Mouse (Mus musculus) limb, embryonic 10.5 days (tissue): ENCODE data around the gene Tmem63a. TPM values are rescaled to one million over a fixed set of nuclear protein-coding genes. Genes with fewer than 3 reads are reported as not detected.
A peak's percentile ranks its signal among the peaks of the same experiment; 100 is the strongest.

Experiments
- DNase-seq: peaks from one replicate; pipeline ENCODE4 v3.0.0-alpha.2; 2017; ENCODE audit warnings: low spot score
- H3K27ac ChIP-seq: fragments of 300-500 bp; sonication (generic); 2 replicates; pipeline ENCODE4 v1.5.1; 2016; ENCODE audit warnings: mild to moderate bottlenecking
- H3K27me3 ChIP-seq: fragments of 300-500 bp; sonication (generic); 2 replicates; pipeline ENCODE4 v1.6.1; 2016; ENCODE audit warnings: low read depth, mild to moderate bottlenecking; ENCODE audit not compliant: poor library complexity, severe bottlenecking
- H3K36me3 ChIP-seq: fragments of 300-500 bp; sonication (generic); 2 replicates; pipeline ENCODE4 v1.6.1; 2016; ENCODE audit warnings: mild to moderate bottlenecking, moderate library complexity
- H3K4me1 ChIP-seq: fragments of 300-500 bp; sonication (generic); 2 replicates; pipeline ENCODE4 v1.6.1; 2016
- H3K4me3 ChIP-seq: fragments of 300-500 bp; sonication (generic); 2 replicates; pipeline ENCODE4 v1.5.1; 2016; ENCODE audit warnings: mild to moderate bottlenecking, moderate library complexity
- H3K9me3 ChIP-seq: fragments of 300-500 bp; sonication (generic); replicated peaks from 2 replicates; pipeline ENCODE4 v1.6.1; 2016; ENCODE audit warnings: mild to moderate bottlenecking
- WGBS: fragments of 180-500 bp; shearing (Covaris S2); methylation state at CpG from one replicate; pipeline ENCODE4 v1.1.7; 2016; 5-methylcytosine and 5-hydroxymethylcytosine counted together
- polyA plus RNA-seq: library from polyadenylated mRNA; unstranded; fragments of >200 nt; fragmentation: Nextera tagmentation; extraction: Ambion mirVana; gene quantifications from 2 replicates; pipeline ENCODE4 v1.2.1, GENCODE M21; 2016

Tmem63a gene
- polyA plus RNA-seq, 1 experiment from 2014 or later: 6.2 TPM

GRCm38 (mm10) chr1:180952085-180952746 is 10.1 kb downstream of the Tmem63a start:
- H3K36me3 ChIP-seq: peaks cover 9% of the 10 kb centered on the region; the same call in 1 of the 2 replicates

GRCm38 (mm10) chr1:180952808-180953207 is 10.7 kb downstream of the Tmem63a start:
- Histone ChIP-seq H3K4me1 (peaks cover 21% of the 10 kb centered on the region), H3K4me3 (no peak overlapping the region), H3K36me3 (peaks cover 9% of the 10 kb centered on the region; the same call in 1 of the 2 replicates), H3K27ac (no peak overlapping the region), H3K9me3 (no peaks in the 10 kb centered on the region), H3K27me3 (no peaks in the 10 kb centered on the region)
- 89% methylated on average over 5 of the region's 5 CpGs for WGBS
- no peak for DNase-seq

More at GRCm38 (mm10) chr1:180952085-180952746, 10.1 kb downstream of the Tmem63a start:
- no peak for DNase-seq
- H3K4me1 ChIP-seq: peaks cover 21% of the 10 kb centered on the region
- no peak overlapping the region for H3K4me3 ChIP-seq
- no peak overlapping the region for H3K27ac ChIP-seq
- H3K27me3 ChIP-seq: no peaks in the 10 kb centered on the region
- no peaks in the 10 kb centered on the region for H3K9me3 ChIP-seq
- 75% methylated on average over 6 of the region's 6 CpGs for WGBS

GRCm38 (mm10) chr1:180956401-180956800 is 14.3 kb downstream of the Tmem63a start:
- H3K4me1 ChIP-seq: peaks cover 9% of the 10 kb centered on the region
- peaks cover 5% of the 10 kb centered on the region; the same call in 1 of the 2 replicates for H3K36me3 ChIP-seq
- no peak overlapping the region for H3K27ac ChIP-seq
- no peaks in the 10 kb centered on the region for H3K27me3 ChIP-seq
- WGBS: 92% methylated on average over 8 of the region's 8 CpGs
- H3K9me3 ChIP-seq: no peaks in the 10 kb centered on the region
- no peak overlapping the region for H3K4me3 ChIP-seq
- DNase-seq: no peak

GRCm38 (mm10) chr1:180956973-180957381 is 14.8 kb downstream of the Tmem63a start:
- no peaks in the 10 kb centered on the region for H3K9me3 ChIP-seq
- no peak overlapping the region for H3K27ac ChIP-seq
- H3K4me3 ChIP-seq: no peak overlapping the region
- no peak for DNase-seq
- H3K27me3 ChIP-seq: no peaks in the 10 kb centered on the region
- 89% methylated on average over 8 of the region's 8 CpGs for WGBS
- H3K36me3 ChIP-seq: peaks cover 5% of the 10 kb centered on the region; the same call in 1 of the 2 replicates
- peaks cover 9% of the 10 kb centered on the region for H3K4me1 ChIP-seq

GRCm38 (mm10) chr1:180957989-180958388 is 15.8 kb downstream of the Tmem63a start:
- Histone ChIP-seq H3K4me3 (no peak overlapping the region), H3K36me3 (peaks cover 5% of the 10 kb centered on the region; the same call in 1 of the 2 replicates), H3K9me3 (no peaks in the 10 kb centered on the region), H3K27ac (no peak overlapping the region), H3K27me3 (no peaks in the 10 kb centered on the region), H3K4me1 (peaks cover 9% of the 10 kb centered on the region)
- DNase-seq: no peak
- WGBS: 85% methylated on average over 3 of the region's 3 CpGs

- no peak overlapping the region for H3K27ac ChIP-seq
- no peaks in the 10 kb centered on the region for H3K27me3 ChIP-seq
- H3K4me1 ChIP-seq: peaks cover 6% of the 10 kb centered on the region
- H3K9me3 ChIP-seq: no peaks in the 10 kb centered on the region
- no peak for DNase-seq
- WGBS: 67% methylated on average over 3 of the region's 3 CpGs
- peaks cover 5% of the 10 kb centered on the region; the same call in 1 of the 2 replicates for H3K36me3 ChIP-seq
- no peak overlapping the region for H3K4me3 ChIP-seq
These were observed 16.7 kb downstream of the Tmem63a start for GRCm38 (mm10) chr1:180958797-180959196.

- no peak overlapping the region for H3K27ac ChIP-seq
- H3K9me3 ChIP-seq: no peaks in the 10 kb centered on the region
- H3K4me3 ChIP-seq: no peak overlapping the region
- H3K27me3 ChIP-seq: no peaks in the 10 kb centered on the region
- DNase-seq: no peak
- no peaks in the 10 kb centered on the region; the same call in 1 of the 2 replicates for H3K4me1 ChIP-seq
- H3K36me3 ChIP-seq: peaks cover 4% of the 10 kb centered on the region; the same call in 1 of the 2 replicates
- 90% methylated on average over 3 of the region's 3 CpGs for WGBS
These were observed 23.6 kb downstream of the Tmem63a start for GRCm38 (mm10) chr1:180965786-180966185.

- H3K9me3 ChIP-seq: no peaks in the 10 kb centered on the region
- WGBS: 71% methylated on average over 3 of the region's 3 CpGs
- DNase-seq: no peak
- no peaks in the 10 kb centered on the region; the same call in 1 of the 2 replicates for H3K4me1 ChIP-seq
- H3K36me3 ChIP-seq: peaks cover 4% of the 10 kb centered on the region; the same call in 1 of the 2 replicates
- no peak overlapping the region for H3K27ac ChIP-seq
- no peak overlapping the region for H3K4me3 ChIP-seq
- no peaks in the 10 kb centered on the region for H3K27me3 ChIP-seq
These were observed 24.4 kb downstream of the Tmem63a start for GRCm38 (mm10) chr1:180966542-180966941.

- Histone ChIP-seq H3K4me1 (no peaks in the 10 kb centered on the region; the same call in 1 of the 2 replicates), H3K27me3 (no peaks in the 10 kb centered on the region), H3K9me3 (no peaks in the 10 kb centered on the region), H3K4me3 (no peak overlapping the region), H3K27ac (no peak overlapping the region), H3K36me3 (peaks cover 4% of the 10 kb centered on the region; the same call in 1 of the 2 replicates)
- no peak for DNase-seq
- WGBS: 89% methylated on average over 7 of the region's 7 CpGs
These were observed 25.1 kb downstream of the Tmem63a start for GRCm38 (mm10) chr1:180967261-180967660.

- Histone ChIP-seq H3K4me3 (no peak overlapping the region), H3K9me3 (no peaks in the 10 kb centered on the region), H3K36me3 (no peaks in the 10 kb centered on the region; the same call in 1 of the 2 replicates), H3K27ac (no peak overlapping the region), H3K4me1 (peaks cover 3% of the 10 kb centered on the region), H3K27me3 (no peaks in the 10 kb centered on the region)
- 86% methylated on average over 10 of the region's 11 CpGs for WGBS
- no peak for DNase-seq
These were observed 30.8 kb downstream of the Tmem63a start for GRCm38 (mm10) chr1:180972941-180973340.

- Histone ChIP-seq H3K27me3 (no peaks in the 10 kb centered on the region), H3K4me3 (no peak overlapping the region), H3K4me1 (peaks cover 3% of the 10 kb centered on the region), H3K36me3 (no peaks in the 10 kb centered on the region), H3K9me3 (no peaks in the 10 kb centered on the region), H3K27ac (no peak overlapping the region)
- DNase-seq: peak; percentile 60
- WGBS: 62% methylated on average over 14 of the region's 14 CpGs
These were observed 32.1 kb downstream of the Tmem63a start for GRCm38 (mm10) chr1:180974126-180974746.

GRCm38 (mm10) chr1:180976110-180976679 is 34.1 kb downstream of the Tmem63a start:
- no peak overlapping the region for H3K4me3 ChIP-seq
- DNase-seq: no peak
- H3K27ac ChIP-seq: no peak overlapping the region
- WGBS: 66% methylated on average over 4 of the region's 4 CpGs
- H3K36me3 ChIP-seq: no peaks in the 10 kb centered on the region
- no peaks in the 10 kb centered on the region for H3K27me3 ChIP-seq
- peaks cover 3% of the 10 kb centered on the region; the same call in 1 of the 2 replicates for H3K4me1 ChIP-seq
- H3K9me3 ChIP-seq: no peaks in the 10 kb centered on the region
